Mouse (Mus musculus): Measurements from ENCODE around the gene Ripk4. TPM values are rescaled to one million over a fixed set of nuclear protein-coding genes. Genes with fewer than 3 reads are reported as not detected.
A peak's percentile ranks its signal among the peaks of the same experiment; 100 is the strongest.

The Ripk4 gene
- total RNA-seq, 1 experiment: 8.0 TPM

DNA sequence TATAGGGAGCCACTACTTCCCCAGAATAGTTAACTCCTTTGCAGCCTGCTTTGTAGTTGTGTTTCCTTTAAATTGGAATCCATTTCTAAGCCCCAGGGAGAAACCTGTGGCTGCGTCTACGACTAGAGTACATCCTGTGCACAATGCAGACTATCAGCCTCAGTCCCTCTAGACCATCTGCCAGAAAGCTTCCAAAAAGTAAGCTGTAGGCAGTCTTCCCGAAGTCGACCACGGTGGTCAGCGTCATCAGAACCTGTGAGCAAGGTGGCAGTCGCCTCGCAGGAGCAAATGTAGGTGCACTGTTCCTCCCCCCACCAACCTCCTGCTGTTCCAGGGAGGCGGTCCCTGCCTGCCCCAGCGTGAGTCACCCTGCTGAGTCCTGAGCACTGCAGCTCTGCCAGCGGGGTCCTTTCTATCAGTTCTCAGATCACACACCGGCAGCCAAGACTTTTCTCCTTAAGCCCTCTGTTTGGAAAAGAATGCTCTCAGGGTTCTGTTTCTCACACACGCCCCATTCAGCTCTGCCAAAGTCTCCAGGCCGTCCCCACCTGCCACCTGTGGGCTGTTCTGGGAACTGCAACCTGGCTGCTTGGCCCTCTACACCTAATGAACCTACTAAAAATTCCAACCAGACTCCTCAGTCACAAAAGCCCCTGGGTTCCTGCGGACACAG is 14.9 kb upstream of the Ripk4 start:
- Histone ChIP-seq H3K9ac (ENCODE audit: insufficient read depth, low read depth, low read length, poor library complexity, severe bottlenecking) (peak overlapping the region; percentile 59), H3K4me1 (ENCODE audit: control insufficient read depth in 2 of 2, insufficient read depth in 2 of 2, low read length in 2 of 2, poor library complexity in 1 of 2) (peaks cover 0 to 3% of the 10 kb centered on the region in 2 experiments; a peak in 1 of 4 replicates), H3K4me3 (ENCODE audit: insufficient read depth in 1 of 2, low read depth in 1 of 2, low read length in 2 of 2, poor library complexity in 1 of 2, severe bottlenecking in 1 of 2) (peak overlapping the region; percentile 5 to 49; a peak in 3 of 4 replicates), H3K9me3 (ENCODE audit: control insufficient read depth, insufficient read depth, low read depth, low read length) (no peaks in the 10 kb centered on the region), H3K27ac (ENCODE audit: insufficient read depth, low read depth, low read length, poor library complexity, severe bottlenecking) (peak overlapping the region; percentile 53; the same call in 1 of the 2 replicates), H3K36me3 (ENCODE audit: control insufficient read depth, insufficient read depth, low read length, poor library complexity, severe bottlenecking) (no peaks in the 10 kb centered on the region)
- TF ChIP-seq ZC3H11A (IDR thresholded peaks at IDR 0.05; ENCODE audit: borderline replicate concordance, low read depth, low read length): peak; percentile 81
- TF ChIP-seq HCFC1 (IDR thresholded peaks at IDR 0.05; ENCODE audit: borderline replicate concordance, insufficient read depth, low read length): no peak
- no peak for TF ChIP-seq MAFK (IDR thresholded peaks at IDR 0.05; ENCODE audit: insufficient read depth, low read depth, low read length)
- peak; percentile 88 for DNase-seq (ENCODE audit: low read depth, low spot score)
- in situ Hi-C loops (cut with MboI; ENCODE audit: low sequenced_read_pairs in 2 of 2, unreplicated experiment in 2 of 2): no loop called here

DNA sequence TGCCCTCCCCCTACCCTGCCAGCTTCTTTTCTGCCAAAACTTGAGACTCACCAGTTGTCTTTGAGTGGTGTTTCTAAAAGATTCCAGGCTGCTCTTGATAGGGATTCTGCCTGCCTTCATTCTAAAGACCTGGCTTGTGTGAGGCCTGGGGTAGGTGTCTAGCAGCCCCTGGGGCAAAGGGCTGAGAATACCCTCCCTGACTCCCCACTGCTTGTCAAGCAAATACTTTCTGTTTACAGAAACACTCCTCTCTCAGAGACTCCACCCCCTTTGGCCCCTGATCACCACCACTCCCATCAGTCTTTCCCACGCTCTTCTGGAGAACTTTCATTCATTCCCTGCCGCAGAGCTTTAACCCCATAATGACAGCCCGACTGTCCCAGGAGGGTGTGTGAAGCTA is 2.9 kb upstream of the Ripk4 start:
- in situ Hi-C loops (cut with MboI; ENCODE audit: low sequenced_read_pairs in 2 of 2, unreplicated experiment in 2 of 2): no loop called here
- Histone ChIP-seq H3K9ac (ENCODE audit: insufficient read depth, low read depth, low read length, poor library complexity, severe bottlenecking) (no peak overlapping the region), H3K36me3 (ENCODE audit: control insufficient read depth, insufficient read depth, low read length, poor library complexity, severe bottlenecking) (no peaks in the 10 kb centered on the region), H3K4me1 (ENCODE audit: control insufficient read depth in 2 of 2, insufficient read depth in 2 of 2, low read length in 2 of 2, poor library complexity in 1 of 2) (peaks cover 0 to 3% of the 10 kb centered on the region in 2 experiments; a peak in 2 of 4 replicates), H3K27ac (ENCODE audit: insufficient read depth, low read depth, low read length, poor library complexity, severe bottlenecking) (no peak overlapping the region), H3K9me3 (ENCODE audit: control insufficient read depth, insufficient read depth, low read depth, low read length) (no peaks in the 10 kb centered on the region), H3K4me3 (ENCODE audit: insufficient read depth in 1 of 2, low read depth in 1 of 2, low read length in 2 of 2, poor library complexity in 1 of 2, severe bottlenecking in 1 of 2) (no peak overlapping the region)
- DNase-seq (ENCODE audit: low read depth, low spot score): peak; percentile 55
- TF ChIP-seq ZNF384 (IDR thresholded peaks at IDR 0.05; ENCODE audit: low read depth, low read length) (no peak), HCFC1 (IDR thresholded peaks at IDR 0.05; ENCODE audit: borderline replicate concordance, insufficient read depth, low read length) (no peak), CHD2 (IDR thresholded peaks at IDR 0.05; ENCODE audit: low read depth, low read length) (no peak), MAFK (IDR thresholded peaks at IDR 0.05; ENCODE audit: insufficient read depth, low read depth, low read length) (no peak), ZC3H11A (IDR thresholded peaks at IDR 0.05; ENCODE audit: borderline replicate concordance, low read depth, low read length) (no peak)

DNA sequence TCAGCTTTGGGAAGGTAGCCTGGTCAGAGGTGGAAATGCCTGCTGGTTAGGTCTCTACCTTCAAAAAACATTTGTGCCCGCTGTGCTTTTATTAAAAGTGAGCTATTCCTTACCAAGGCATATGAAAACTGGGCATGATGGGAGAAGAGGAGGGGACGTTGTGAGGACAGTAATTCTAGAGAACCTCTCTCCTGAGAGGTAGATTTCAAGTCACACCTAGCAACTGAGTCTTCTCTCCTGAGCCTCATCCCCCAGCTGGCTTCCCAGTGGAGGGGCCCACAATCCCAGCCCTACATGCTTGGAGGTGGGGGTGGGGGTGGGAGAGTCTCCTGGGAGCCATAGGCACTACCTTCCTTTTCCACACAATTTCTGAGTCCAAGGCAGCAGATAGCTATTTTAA is 1.0 kb upstream of the Ripk4 start:
- Histone ChIP-seq H3K9me3 (ENCODE audit: control insufficient read depth, insufficient read depth, low read depth, low read length) (no peaks in the 10 kb centered on the region), H3K9ac (ENCODE audit: insufficient read depth, low read depth, low read length, poor library complexity, severe bottlenecking) (no peak overlapping the region), H3K4me1 (ENCODE audit: control insufficient read depth in 2 of 2, insufficient read depth in 2 of 2, low read length in 2 of 2, poor library complexity in 1 of 2) (peaks cover 0 to 5% of the 10 kb centered on the region in 2 experiments; a peak in 2 of 4 replicates), H3K27ac (ENCODE audit: insufficient read depth, low read depth, low read length, poor library complexity, severe bottlenecking) (no peak overlapping the region), H3K4me3 (ENCODE audit: insufficient read depth in 1 of 2, low read depth in 1 of 2, low read length in 2 of 2, poor library complexity in 1 of 2, severe bottlenecking in 1 of 2) (no peak overlapping the region), H3K36me3 (ENCODE audit: control insufficient read depth, insufficient read depth, low read length, poor library complexity, severe bottlenecking) (no peaks in the 10 kb centered on the region)
- DNase-seq (ENCODE audit: low read depth, low spot score): no peak
- TF ChIP-seq ZNF384 (IDR thresholded peaks at IDR 0.05; ENCODE audit: low read depth, low read length) (no peak), HCFC1 (IDR thresholded peaks at IDR 0.05; ENCODE audit: borderline replicate concordance, insufficient read depth, low read length) (no peak), MAFK (IDR thresholded peaks at IDR 0.05; ENCODE audit: insufficient read depth, low read depth, low read length) (no peak), CHD2 (IDR thresholded peaks at IDR 0.05; ENCODE audit: low read depth, low read length) (no peak), ZC3H11A (IDR thresholded peaks at IDR 0.05; ENCODE audit: borderline replicate concordance, low read depth, low read length) (no peak)
- in situ Hi-C loops (cut with MboI; ENCODE audit: low sequenced_read_pairs in 2 of 2, unreplicated experiment in 2 of 2): no loop called here

DNA sequence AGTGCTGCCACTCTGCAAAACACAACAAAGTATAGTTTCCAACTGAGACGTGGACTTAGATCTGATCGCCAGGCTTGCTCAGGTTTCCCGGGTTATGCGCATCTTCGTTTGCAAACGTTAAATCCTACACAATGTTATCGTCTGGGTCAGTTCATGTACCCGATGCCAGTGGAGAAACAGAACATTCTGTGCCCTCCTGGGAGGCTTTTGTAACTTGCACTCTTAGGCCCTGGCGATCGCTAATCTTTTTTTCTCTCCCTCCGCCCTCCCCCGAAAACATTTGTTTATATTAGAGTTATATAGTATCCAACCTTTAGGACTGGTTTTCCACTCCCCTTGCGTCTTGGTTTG is 378 bp upstream of the Ripk4 start:
- peak overlapping the region; percentile 50 for H3K9ac ChIP-seq (ENCODE audit: insufficient read depth, low read depth, low read length, poor library complexity, severe bottlenecking)
- H3K36me3 ChIP-seq (ENCODE audit: control insufficient read depth, insufficient read depth, low read length, poor library complexity, severe bottlenecking): no peaks in the 10 kb centered on the region
- H3K9me3 ChIP-seq (ENCODE audit: control insufficient read depth, insufficient read depth, low read depth, low read length): no peaks in the 10 kb centered on the region
- peak overlapping the region; percentile 76 to 77 for H3K4me3 ChIP-seq (ENCODE audit: insufficient read depth in 1 of 2, low read depth in 1 of 2, low read length in 2 of 2, poor library complexity in 1 of 2, severe bottlenecking in 1 of 2)
- in situ Hi-C loops (cut with MboI; ENCODE audit: low sequenced_read_pairs in 2 of 2, unreplicated experiment in 2 of 2): no loop called here
- TF ChIP-seq CHD2 (IDR thresholded peaks at IDR 0.05; ENCODE audit: low read depth, low read length) (no peak), ZNF384 (IDR thresholded peaks at IDR 0.05; ENCODE audit: low read depth, low read length) (no peak), MAFK (IDR thresholded peaks at IDR 0.05; ENCODE audit: insufficient read depth, low read depth, low read length) (no peak), ZC3H11A (IDR thresholded peaks at IDR 0.05; ENCODE audit: borderline replicate concordance, low read depth, low read length) (no peak), HCFC1 (IDR thresholded peaks at IDR 0.05; ENCODE audit: borderline replicate concordance, insufficient read depth, low read length) (no peak)
- peaks cover 0 to 5% of the 10 kb centered on the region in 2 experiments; a peak in 2 of 4 replicates for H3K4me1 ChIP-seq (ENCODE audit: control insufficient read depth in 2 of 2, insufficient read depth in 2 of 2, low read length in 2 of 2, poor library complexity in 1 of 2)
- no peak overlapping the region for H3K27ac ChIP-seq (ENCODE audit: insufficient read depth, low read depth, low read length, poor library complexity, severe bottlenecking)
- DNase-seq (ENCODE audit: low read depth, low spot score): no peak

Data from ES-E14 (cell line).